Mouse (Mus musculus) CD4-positive, CD25-positive, alpha-beta regulatory T cell, adult 2 months (primary cell): Measurements from ENCODE around the gene Pde2a.
A peak's percentile ranks its signal among the peaks of the same experiment; 100 is the strongest.

ENCODE experiments used
- DNase-seq: peaks from one replicate; pipeline ENCODE4 v3.0.0-alpha.2; 2012; ENCODE audit warnings: low read depth, low spot score

Pde2a gene

DNA sequence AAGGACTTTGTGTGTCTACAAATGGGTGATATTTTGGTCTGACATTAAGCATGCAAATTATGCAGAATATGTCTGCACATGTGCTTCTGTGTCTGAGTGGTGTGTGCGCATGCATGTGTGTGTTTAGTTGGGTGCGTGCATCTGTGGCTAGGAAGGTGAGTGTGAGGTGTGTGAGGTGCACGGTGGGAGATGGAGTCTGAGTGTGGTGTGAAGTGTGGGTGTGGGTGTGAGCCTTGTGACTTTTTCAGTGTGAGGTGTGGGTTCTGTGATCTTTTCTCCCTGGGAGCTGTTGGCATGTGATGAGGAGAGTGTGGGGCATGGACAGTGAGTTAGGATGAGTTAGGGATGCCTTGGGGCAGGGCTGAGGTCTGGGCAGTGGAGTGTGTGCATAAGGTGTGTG lies 31.8 kb downstream of the Pde2a start:
- no peak for DNase-seq

- no peak for DNase-seq
These were observed 32.2 kb downstream of the Pde2a start for GRCm38 (mm10) chr7:101453725-101454124.

- DNase-seq = peak; percentile 31
These were observed 33.0 kb downstream of the Pde2a start for GRCm38 (mm10) chr7:101454479-101454878.

- no peak for DNase-seq
These were observed 33.6 kb downstream of the Pde2a start for GRCm38 (mm10) chr7:101455141-101455540.

DNA sequence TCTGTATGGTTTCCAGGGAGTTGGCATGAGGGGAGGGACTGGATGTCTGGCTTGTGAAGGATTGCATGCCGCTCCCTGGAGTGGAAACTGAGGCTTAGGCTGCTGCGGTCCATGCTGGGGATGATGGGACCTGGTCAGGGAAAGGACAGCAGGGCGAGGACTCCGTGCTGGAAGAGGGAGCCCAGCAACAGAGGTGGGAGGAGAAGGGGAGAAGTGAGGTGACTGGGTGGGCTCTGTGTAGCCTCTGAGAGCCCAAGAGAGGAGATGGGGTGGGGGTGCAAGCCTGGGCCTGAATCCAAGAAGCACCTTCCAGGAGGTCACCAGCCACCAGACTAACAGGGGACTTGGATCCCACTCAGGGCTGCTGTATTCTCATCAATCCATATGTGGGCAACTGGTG lies 34.8 kb downstream of the Pde2a start:
- DNase-seq = no peak

GRCm38 (mm10) chr7:101456789-101457188 lies 35.3 kb downstream of the Pde2a start:
- no peak for DNase-seq

- DNase-seq = no peak
These were observed 35.8 kb downstream of the Pde2a start for GRCm38 (mm10) chr7:101457283-101457682.

DNA sequence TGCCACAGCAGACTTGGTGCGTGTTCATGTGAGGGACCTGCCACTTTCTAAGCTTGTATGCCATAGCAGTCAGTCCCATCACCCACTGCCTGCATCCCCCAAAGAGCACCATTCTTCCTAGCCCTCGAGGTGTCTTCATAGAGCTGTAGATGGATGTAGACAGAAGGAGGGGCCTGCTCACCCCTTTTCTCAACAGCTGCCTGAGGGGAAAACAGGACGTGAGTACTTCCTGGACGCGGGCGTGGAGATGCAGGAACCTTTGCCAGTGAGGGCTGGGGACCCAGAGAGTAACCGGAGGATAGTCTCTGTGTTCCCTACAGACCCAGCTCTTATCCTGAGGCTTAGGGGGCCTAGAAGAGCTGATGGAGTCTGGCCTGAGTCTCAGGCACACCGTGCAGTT lies 36.3 kb downstream of the Pde2a start:
- peak; percentile 60 for DNase-seq

DNA sequence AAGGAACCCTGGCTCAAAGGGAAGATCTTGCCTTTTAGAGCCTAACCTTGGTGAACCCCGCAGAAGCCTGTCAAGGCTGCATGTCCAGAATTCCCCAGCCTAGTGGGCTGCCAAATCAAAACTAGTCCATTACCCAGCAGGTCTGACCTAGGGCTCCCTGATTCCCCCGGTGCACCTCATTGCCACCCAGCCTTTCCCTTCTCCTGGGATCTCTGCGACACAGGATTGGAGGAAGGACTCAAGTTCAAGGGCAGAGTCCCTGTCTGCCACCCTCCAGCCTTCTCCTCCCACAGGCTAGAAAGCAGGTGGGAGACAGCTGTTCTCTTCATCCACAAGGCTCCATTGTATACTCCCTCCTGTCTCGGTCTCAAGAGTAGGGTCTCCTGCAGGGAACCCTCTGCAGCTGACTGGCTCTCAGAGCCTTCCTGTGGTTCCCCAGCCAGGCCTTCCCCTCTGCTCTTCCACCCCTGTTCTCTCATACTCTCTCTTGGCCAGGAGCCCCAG lies 36.8 kb downstream of the Pde2a start:
- DNase-seq = no peak

DNA sequence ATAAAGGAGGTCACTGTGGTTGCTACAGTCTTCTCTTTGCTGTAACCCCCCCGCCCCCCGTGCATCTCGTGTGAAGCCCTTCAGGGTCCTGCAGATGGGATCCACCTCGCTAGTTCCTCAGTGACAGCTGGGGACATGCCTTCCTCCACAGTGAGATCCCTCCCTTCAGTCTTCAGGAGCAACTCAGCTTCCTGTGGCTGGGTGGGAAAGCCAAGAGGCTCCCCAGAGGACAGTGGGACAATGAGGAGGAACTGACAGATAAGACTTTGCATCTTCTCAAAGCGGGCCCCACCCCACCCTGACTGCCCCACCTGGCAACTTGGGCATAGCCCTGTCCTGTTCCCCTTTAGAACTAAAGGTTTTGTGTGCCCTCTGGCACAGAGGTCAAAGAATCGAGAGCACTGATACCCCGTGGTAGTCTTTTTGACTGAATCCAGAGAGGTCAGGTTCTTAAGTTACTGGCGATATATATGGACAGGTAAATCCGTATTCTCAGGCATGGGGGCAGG lies 37.9 kb downstream of the Pde2a start:
- DNase-seq = no peak

DNA sequence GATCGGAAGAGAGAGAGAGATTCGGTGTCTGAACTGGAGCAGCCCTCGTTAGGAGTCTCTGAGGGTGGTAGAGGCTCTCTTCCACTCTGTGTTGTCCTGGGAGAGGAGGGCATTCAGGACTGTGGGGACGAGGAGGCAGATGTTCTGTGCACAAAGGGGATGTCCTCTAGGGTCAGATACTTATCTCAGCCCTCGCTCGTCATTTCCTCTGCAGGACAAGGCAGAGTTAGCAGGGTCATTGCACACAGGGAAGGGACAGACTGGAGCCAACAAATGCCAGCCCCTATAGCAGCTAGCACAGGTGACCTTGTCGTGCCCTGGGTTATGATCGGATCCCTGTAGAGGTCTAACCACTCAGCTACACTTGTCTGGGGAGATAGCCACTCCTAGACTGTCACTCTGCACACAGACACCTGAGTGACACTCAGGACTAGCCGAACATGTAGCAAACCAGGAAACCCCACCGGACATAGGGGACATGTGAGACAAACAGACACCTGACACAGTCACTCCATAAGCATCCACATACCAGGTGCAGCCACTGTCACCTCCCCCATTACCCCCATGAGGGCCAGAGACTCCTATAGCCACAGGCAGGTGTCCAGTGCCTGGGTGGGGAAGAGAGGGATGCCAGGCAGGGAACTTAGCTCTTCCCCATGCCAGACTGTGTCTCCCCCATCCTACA lies 38.6 kb downstream of the Pde2a start:
- no peak for DNase-seq

GRCm38 (mm10) chr7:101460608-101460957 lies 39.1 kb downstream of the Pde2a start:
- no peak for DNase-seq

GRCm38 (mm10) chr7:101461571-101461970 lies 40.1 kb downstream of the Pde2a start:
- no peak for DNase-seq

DNA sequence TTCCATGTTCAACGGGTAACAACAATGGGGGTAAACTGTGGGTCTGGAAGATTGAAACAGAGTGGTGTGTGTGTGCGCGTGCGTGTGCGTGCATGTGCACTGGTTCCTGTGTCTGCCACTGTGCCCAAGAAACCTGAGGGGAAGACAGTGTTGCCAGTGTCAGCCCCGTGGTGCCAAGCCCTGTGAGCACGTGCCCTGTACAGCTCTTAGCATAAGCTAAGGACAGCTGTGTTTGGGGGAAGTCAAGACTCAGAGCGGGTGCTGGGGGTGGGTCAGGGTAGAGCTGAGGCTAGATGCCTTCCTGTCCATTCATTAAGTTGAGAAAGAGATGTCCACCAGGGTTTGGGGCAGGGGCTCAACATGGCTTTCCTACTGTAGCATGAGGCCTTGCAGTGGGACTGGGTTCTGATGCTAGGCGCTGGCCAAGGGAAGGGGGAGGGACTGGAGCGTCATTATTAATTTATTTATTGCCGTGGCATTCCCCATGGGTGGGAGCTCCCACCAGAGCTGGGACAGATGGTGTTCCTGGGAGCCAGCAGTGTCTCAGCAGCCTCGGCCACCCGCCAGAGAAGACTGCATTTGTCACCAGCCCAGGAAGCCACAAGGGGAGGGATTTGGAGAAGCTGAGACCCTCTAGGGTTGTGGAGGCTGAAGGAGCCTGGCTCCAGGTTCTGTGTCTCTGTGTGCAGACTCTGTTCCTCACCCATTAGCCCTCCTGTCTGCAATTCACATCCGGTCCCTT lies 41.0 kb downstream of the Pde2a start:
- DNase-seq = no peak

DNA sequence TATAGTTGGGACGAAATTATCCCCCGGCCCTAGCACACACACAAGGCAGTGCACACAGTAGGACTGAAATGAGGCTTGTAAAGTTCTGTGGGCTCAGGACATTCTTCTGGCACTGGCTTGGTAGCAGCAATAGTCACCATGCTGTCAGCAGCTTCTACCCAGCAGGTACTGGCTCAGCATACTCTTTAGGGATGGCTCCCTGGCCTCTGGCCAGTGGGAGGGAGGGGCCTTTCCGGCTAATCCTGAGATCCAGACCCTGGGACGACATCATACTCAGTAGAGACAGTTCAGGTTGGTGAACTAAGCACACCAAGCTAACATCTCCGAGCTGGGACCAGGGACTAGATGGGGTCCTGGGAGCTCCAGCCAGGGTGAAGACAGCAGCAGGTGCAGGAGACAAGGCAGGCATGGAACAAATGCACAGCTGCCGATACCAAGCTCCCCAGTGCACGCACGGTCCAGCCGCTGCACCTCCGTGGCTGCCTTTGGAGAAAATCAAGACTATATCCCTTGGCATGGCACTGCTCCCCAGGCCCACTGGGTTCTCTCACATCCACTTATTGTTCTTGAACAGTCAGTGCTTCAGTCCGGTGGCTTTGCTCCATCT lies 42.3 kb downstream of the Pde2a start:
- DNase-seq = no peak

DNA sequence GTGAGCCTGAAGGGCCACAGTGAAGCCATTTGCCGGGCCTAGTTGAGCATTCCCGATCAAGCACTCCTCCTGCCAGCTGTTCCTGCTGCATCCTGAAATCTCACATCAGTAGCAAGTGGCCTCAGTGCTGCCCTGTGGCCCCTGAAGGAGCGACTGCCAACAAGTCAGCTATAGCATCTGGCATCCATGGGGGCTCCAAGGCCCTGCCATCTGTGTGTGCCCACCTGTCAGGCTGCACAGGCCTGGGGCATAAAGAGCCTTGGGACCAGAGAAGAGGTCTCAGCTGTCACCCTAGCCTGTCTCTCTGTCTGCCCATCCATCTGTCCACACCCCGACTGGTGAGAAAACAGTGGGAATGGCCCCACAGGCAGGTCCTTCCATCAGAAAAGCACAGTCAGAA lies 43.4 kb downstream of the Pde2a start:
- DNase-seq = no peak

GRCm38 (mm10) chr7:101465392-101465791 lies 43.9 kb downstream of the Pde2a start:
- peak; percentile 30 for DNase-seq

DNA sequence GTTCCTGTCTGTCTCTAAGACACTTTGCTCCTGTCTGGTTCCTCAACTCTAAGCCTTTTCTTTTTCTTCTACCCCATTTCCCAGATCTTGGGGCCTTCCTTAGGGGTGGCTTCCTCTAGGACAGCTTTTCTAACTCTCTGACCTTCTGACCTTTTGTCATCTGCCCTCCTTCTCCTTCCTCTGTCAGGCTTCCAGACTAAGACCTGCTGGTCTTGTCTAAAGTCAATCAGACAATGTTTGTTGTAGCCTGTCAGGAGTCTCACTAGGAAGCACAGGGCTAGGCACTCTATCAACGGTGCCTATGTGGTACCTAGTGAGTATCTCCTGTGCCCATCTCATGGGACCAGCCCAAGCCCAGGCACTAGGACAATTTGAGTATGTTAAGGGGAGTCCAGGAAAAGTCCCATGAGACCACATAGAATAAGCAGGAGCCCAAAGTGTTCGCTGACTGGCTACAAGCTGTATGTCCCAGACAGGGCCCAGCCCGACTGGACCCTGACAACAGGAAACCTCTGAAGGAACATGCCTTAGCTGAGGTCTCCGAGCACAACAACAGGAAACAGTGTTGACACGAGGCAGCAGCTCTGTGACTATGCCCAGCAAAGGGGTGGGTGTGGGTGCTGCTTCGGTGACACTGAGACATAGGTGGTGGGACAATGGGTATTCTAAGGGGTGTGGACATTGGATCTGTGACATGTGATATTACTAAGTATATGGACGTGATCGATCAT lies 44.5 kb downstream of the Pde2a start:
- DNase-seq = peak; percentile 84

GRCm38 (mm10) chr7:101466581-101467081 lies 45.1 kb downstream of the Pde2a start:
- peak; percentile 83 for DNase-seq

- DNase-seq = no peak
These were observed 49.9 kb downstream of the Pde2a start for GRCm38 (mm10) chr7:101471423-101471822.

GRCm38 (mm10) chr7:101471968-101472480 lies 50.5 kb downstream of the Pde2a start:
- DNase-seq = no peak
